Mouse (Mus musculus) megakaryocyte, embryonic 14.5 days (primary cell): ENCODE results near the gene Sf3b6.

ENCODE experiments used
- FLI1 ChIP-seq: IDR thresholded peaks from 2 replicates; pipeline ENCODE4 v1.6.1; 2012; ENCODE audit warnings: low read length, inconsistent platforms, mixed read lengths
- GATA1 ChIP-seq: IDR thresholded peaks from 3 replicates; pipeline ENCODE4 v1.6.1; 2012; ENCODE audit warnings: mixed read lengths, low read length, inconsistent platforms, borderline replicate concordance

DNA sequence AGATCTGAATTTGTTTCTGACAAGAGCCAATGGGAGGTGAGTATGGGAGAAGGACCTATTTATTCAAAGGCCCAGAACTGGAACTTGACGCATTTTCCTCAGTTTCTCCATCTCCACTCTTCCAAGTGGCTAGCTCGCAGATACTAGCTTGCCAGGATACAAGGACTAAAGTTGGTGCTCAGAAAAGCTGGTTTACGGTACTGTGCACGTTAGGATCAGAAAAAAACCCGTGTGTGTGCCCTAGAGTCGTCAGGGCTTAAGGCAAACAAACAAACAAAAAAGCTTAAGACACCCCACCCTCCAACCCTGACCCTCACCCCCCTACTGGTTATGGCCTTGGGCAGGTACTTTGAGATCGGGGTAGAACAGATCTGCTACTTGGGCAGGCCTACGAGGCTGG, 25.1 kb downstream of the Sf3b6 start:
- TF ChIP-seq GATA1 (no peak), FLI1 (no peak)
